Mouse (Mus musculus): ENCODE results near the gene Sipa1l1. TPM values are rescaled to one million over a fixed set of nuclear protein-coding genes. Genes with fewer than 3 reads are reported as not detected.

The Sipa1l1 gene
- polyA plus RNA-seq, 1 experiment, result 152 TPM

DNA sequence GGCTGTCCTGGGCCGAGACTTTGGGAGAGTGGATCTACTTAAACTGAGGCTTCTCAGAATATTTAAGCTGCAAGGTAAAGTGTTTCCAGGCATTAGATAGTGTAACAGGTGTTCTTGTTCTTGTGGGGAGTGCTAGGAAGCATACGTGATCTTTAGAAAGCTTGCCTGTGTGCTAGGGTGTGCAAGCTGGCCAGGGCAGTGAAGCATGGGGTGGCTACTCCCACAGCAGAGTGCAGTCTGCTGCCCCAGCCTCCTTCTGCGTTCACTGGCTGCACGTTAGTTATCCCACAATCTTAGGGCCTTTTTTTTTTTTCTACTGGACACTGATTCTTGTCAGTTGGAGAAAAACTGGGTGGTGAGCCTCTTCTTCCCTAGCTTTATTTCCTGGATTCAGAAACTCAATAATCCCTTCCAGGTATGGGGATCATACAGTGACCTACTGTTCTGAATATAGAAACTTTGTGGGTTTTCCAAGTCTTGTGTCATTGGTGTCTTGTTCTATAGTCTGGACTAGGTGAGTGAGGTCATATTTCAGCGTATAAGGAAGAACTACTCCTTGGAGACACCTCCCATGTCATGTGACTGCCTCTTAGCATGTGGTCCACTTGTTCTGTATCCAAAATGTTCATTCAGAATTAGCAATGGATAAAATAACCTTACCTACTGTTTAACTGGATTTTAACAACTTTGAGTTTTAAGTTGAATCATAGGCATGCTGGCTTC is 51.4 kb downstream of the Sipa1l1 start:
- Histone ChIP-seq H3K27ac (ENCODE audit: insufficient read depth, low read length) (no peak overlapping the region), H3K4me3 (ENCODE audit: insufficient read depth, low read length) (no peak overlapping the region), H3K4me1 (ENCODE audit: control insufficient read depth, insufficient read depth, low read length) (peaks cover 11% of the 10 kb centered on the region)
- TF ChIP-seq POLR2A (IDR thresholded peaks at IDR 0.05; ENCODE audit: extremely low read depth, insufficient read depth, low read length) (no peak), CTCF (IDR thresholded peaks at IDR 0.05; ENCODE audit: extremely low read depth, insufficient read depth, low read length) (no peak)

DNA sequence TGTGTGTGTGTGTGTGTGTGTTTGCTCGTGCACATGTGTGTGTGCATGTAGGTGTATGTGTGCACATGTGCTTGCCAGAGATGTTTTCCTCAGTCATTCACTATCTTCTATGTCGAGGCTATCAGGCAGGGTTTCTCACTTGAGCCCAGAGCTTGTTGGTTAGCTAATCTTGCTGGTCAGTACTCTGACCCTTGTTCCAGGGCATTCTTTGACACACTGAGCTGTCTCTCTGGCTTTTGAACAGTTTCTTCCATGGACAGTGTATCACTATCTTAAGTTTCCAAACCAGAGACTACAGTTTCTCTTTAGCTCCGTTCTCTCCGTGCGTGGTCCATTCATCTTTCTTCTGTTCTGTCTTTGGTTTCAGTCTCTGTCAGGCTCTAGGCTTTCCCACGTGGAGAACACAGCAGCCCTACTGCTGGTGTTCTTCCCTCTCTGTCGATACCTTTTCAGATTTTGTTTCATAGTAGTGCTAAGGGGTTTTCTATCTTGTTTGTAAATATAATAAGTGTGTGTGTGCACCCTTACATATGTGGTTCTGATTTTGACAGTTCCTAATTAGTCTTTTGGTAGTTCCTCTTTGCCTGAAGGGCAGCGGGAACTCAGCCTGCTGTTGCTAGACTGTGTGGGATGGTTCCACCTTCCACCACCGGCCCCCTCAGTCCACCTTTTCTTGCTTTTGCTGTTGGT is 54.2 kb downstream of the Sipa1l1 start:
- Histone ChIP-seq H3K27ac (ENCODE audit: insufficient read depth, low read length) (no peak overlapping the region), H3K4me3 (ENCODE audit: insufficient read depth, low read length) (no peak overlapping the region), H3K4me1 (ENCODE audit: control insufficient read depth, insufficient read depth, low read length) (peaks cover 12% of the 10 kb centered on the region)
- no peak for TF ChIP-seq CTCF (IDR thresholded peaks at IDR 0.05; ENCODE audit: extremely low read depth, insufficient read depth, low read length)
- no peak for TF ChIP-seq POLR2A (IDR thresholded peaks at IDR 0.05; ENCODE audit: extremely low read depth, insufficient read depth, low read length)

DNA sequence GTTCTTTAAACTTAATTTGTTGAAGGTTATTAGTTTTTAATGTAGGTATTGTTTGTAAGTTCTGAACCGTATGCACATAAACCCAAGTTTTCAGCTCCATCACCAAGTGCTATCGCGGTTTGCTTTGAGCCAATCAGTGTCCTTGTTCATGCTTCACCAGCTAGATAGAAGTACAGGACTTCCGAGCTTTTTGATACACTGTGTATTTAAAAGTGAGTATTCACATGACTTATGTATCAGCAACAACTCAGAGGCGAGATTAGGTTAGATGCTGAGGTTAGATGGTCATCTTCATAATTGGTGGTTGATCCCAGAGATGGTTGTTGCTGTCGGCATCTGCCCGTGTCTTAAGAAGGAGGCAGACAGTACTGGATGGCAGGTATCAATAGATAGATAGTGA is 55.7 kb downstream of the Sipa1l1 start:
- TF ChIP-seq POLR2A (IDR thresholded peaks at IDR 0.05; ENCODE audit: extremely low read depth, insufficient read depth, low read length) (no peak), CTCF (IDR thresholded peaks at IDR 0.05; ENCODE audit: extremely low read depth, insufficient read depth, low read length) (no peak)
- no peak overlapping the region for H3K4me3 ChIP-seq (ENCODE audit: insufficient read depth, low read length)
- H3K27ac ChIP-seq (ENCODE audit: insufficient read depth, low read length), result no peak overlapping the region
- H3K4me1 ChIP-seq (ENCODE audit: control insufficient read depth, insufficient read depth, low read length), result peaks cover 15% of the 10 kb centered on the region

DNA sequence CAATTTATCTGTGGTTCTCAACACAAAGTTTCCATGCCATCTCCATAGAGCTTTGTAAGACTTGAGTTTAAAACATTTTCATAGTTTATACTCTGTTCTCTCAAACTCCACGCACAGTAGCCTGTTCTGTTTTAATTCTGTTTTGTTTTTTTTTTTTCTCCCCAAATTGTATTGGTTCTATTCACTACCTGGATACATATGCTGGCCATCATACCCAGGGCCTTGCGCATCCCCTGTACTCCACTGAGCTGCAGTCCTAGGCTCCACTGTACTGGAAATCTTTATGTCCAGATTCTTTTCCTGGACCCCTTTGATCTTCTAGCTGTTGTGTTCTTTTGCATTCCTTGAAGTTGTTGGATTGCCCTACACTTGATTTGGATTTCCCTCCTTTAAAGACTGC is 56.2 kb downstream of the Sipa1l1 start:
- Histone ChIP-seq H3K4me3 (ENCODE audit: insufficient read depth, low read length) (no peak overlapping the region), H3K27ac (ENCODE audit: insufficient read depth, low read length) (no peak overlapping the region), H3K4me1 (ENCODE audit: control insufficient read depth, insufficient read depth, low read length) (peaks cover 14% of the 10 kb centered on the region)
- TF ChIP-seq CTCF (IDR thresholded peaks at IDR 0.05; ENCODE audit: extremely low read depth, insufficient read depth, low read length), result no peak
- TF ChIP-seq POLR2A (IDR thresholded peaks at IDR 0.05; ENCODE audit: extremely low read depth, insufficient read depth, low read length), result no peak

DNA sequence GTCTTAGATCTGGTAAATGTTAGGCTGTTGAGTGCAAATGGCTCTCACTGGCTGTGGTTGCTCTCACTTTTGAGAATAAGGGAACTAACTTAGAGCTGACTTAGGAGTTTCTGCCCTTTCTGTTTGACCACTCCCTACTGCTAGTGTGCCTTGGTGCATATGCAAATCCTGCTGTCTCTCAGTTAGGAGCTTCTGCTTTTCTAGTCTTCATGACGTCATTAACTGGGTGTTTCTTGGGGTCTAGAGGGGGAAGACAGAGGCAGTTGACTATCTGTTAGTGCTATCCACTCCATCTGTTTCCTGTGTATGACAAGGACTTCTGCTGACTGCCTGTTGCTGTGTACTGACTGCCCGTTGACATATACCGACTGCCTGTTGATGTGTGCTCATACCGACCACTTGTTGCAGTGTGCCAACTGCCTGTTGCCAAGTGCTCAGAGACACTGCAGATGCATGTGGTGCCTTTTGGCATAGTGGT is 56.7 kb downstream of the Sipa1l1 start:
- TF ChIP-seq CTCF (IDR thresholded peaks at IDR 0.05; ENCODE audit: extremely low read depth, insufficient read depth, low read length) (no peak), POLR2A (IDR thresholded peaks at IDR 0.05; ENCODE audit: extremely low read depth, insufficient read depth, low read length) (no peak)
- no peak overlapping the region for H3K27ac ChIP-seq (ENCODE audit: insufficient read depth, low read length)
- H3K4me1 ChIP-seq (ENCODE audit: control insufficient read depth, insufficient read depth, low read length), result peaks cover 14% of the 10 kb centered on the region
- no peak overlapping the region for H3K4me3 ChIP-seq (ENCODE audit: insufficient read depth, low read length)

DNA sequence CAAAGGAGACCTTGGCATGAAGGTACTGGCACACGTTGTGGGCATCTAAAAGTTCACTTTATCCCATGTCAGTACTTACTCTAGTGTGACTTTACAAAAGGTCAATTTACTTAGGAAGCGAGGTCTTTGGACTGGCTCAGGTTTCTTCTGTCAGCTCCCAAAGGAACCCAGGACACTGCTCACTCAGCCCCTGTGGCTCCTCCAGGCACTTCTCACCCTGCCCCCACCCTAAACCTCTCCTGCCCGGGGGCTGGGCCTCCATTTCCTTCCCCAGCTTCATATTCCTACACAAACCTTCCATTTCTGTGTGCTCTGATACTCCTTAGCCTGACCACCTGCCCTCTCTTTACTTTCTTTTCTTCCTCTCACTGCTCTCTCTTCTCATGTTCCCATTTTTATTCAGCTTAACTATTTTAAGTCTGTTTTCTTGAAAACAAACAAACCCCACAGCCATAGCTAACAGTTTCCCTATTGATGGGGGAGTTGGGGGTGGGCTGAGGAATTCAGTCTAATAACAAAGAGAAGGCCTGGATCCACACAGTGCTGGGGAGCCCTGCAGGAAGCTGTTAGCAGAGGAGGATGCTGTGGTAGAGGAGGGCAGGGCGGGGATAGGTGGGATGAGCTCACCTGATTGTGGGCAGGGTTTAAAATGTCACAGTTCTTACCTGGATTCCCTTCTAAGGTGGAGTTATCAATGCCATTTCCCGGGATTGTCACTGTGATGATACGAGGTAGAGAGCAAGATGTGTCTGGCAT is 57.4 kb downstream of the Sipa1l1 start:
- Histone ChIP-seq H3K27ac (ENCODE audit: insufficient read depth, low read length) (no peak overlapping the region), H3K4me1 (ENCODE audit: control insufficient read depth, insufficient read depth, low read length) (peaks cover 18% of the 10 kb centered on the region), H3K4me3 (ENCODE audit: insufficient read depth, low read length) (no peak overlapping the region)
- TF ChIP-seq POLR2A (IDR thresholded peaks at IDR 0.05; ENCODE audit: extremely low read depth, insufficient read depth, low read length) (no peak), CTCF (IDR thresholded peaks at IDR 0.05; ENCODE audit: extremely low read depth, insufficient read depth, low read length) (no peak)

DNA sequence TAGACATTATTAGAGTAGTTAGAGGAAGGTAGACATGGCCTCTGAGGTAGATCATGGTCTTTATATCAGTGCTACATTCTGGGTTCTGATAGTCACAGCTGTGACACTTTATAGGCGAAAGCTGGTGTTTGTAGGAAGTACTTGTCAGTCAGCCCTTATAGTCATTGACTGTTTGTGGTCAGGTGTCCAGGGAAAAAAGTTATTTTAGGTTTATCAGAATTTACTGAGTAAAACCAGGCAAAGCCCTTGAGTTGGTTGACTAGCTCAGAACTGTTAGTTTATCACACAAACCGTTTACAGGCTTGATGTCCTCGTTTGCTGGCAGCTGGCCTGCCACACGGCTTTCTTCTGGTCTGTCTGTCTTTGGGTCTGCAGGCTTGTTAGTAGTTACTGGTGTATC is 61.0 kb downstream of the Sipa1l1 start:
- no peak overlapping the region for H3K27ac ChIP-seq (ENCODE audit: insufficient read depth, low read length)
- peaks cover 20% of the 10 kb centered on the region for H3K4me1 ChIP-seq (ENCODE audit: control insufficient read depth, insufficient read depth, low read length)
- H3K4me3 ChIP-seq (ENCODE audit: insufficient read depth, low read length), result no peak overlapping the region
- no peak for TF ChIP-seq POLR2A (IDR thresholded peaks at IDR 0.05; ENCODE audit: extremely low read depth, insufficient read depth, low read length)
- TF ChIP-seq CTCF (IDR thresholded peaks at IDR 0.05; ENCODE audit: extremely low read depth, insufficient read depth, low read length), result no peak

DNA sequence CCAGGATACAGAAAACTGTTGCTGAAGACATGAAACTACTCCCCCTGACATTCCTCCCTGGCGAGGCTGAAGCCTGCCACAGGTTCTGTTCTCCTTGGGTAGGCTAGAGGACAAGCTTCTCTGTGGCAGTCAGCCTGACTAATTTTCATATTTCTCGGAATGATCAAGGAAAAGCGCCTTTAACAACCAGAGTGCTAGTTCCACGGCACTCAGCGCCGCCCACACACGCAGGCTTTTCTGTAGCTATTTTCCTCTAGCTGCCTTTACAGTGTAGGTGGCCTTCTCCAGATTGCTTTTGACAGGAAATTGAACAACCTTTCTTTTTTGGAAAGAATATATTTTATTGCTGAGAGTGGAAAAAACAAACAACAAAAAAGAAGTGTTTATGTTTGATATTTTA is 62.1 kb downstream of the Sipa1l1 start:
- H3K4me1 ChIP-seq (ENCODE audit: control insufficient read depth, insufficient read depth, low read length), result peaks cover 17% of the 10 kb centered on the region
- H3K4me3 ChIP-seq (ENCODE audit: insufficient read depth, low read length), result no peak overlapping the region
- 0 out of 2 replicates have a peak overlapping the region, but pooled peaks have one; percentile 14 for H3K27ac ChIP-seq (ENCODE audit: insufficient read depth, low read length)
- TF ChIP-seq CTCF (IDR thresholded peaks at IDR 0.05; ENCODE audit: extremely low read depth, insufficient read depth, low read length) (no peak), POLR2A (IDR thresholded peaks at IDR 0.05; ENCODE audit: extremely low read depth, insufficient read depth, low read length) (no peak)

DNA sequence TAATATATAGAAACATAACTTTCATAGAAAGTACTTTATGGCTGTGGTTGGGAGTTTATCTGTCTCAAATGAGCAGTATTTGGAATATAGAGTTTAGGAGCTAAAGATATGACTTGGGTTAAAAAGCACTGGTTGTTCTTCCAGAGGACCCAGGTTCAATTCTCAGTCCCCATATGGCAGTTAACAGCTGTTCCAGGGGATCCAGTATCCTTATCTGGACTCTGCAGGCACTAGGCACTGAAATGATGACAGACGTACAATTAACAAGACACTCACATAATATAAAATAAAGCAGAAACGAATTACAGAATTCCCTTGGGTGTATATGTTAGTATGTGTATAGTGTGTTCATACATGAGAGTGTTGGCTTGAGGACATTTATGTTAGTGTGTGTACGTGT is 64.1 kb downstream of the Sipa1l1 start:
- H3K4me3 ChIP-seq (ENCODE audit: insufficient read depth, low read length), result no peak overlapping the region
- TF ChIP-seq CTCF (IDR thresholded peaks at IDR 0.05; ENCODE audit: extremely low read depth, insufficient read depth, low read length) (no peak), POLR2A (IDR thresholded peaks at IDR 0.05; ENCODE audit: extremely low read depth, insufficient read depth, low read length) (no peak)
- H3K27ac ChIP-seq (ENCODE audit: insufficient read depth, low read length), result no peak overlapping the region
- peaks cover 19% of the 10 kb centered on the region for H3K4me1 ChIP-seq (ENCODE audit: control insufficient read depth, insufficient read depth, low read length)

Data from cortical plate, adult 2 months (tissue).